Mouse (Mus musculus) ES-E14 (cell line): ENCODE measurements around the gene Pygo1.

Experiments
- CHD2 ChIP-seq: IDR thresholded peaks from 2 replicates; pipeline ENCODE4 v1.6.1; 2014; ENCODE audit warnings: mild to moderate bottlenecking, low read depth, low read length, inconsistent platforms
- HCFC1 ChIP-seq: IDR thresholded peaks from 2 replicates; pipeline ENCODE4 v1.6.1; 2012; ENCODE audit warnings: low read length, inconsistent platforms, borderline replicate concordance; ENCODE audit not compliant: insufficient read depth
- MAFK ChIP-seq: IDR thresholded peaks from 2 replicates; pipeline ENCODE4 v1.6.1; 2014; ENCODE audit warnings: mild to moderate bottlenecking, low read depth, low read length, inconsistent platforms; ENCODE audit not compliant: insufficient read depth
- ZC3H11A ChIP-seq: IDR thresholded peaks from 2 replicates; pipeline ENCODE4 v1.6.1; 2012; ENCODE audit warnings: low read depth, mild to moderate bottlenecking, inconsistent platforms, low read length, borderline replicate concordance
- ZNF384 ChIP-seq: IDR thresholded peaks from 2 replicates; pipeline ENCODE4 v1.6.1; 2012; ENCODE audit warnings: low read depth, low read length, inconsistent platforms

DNA sequence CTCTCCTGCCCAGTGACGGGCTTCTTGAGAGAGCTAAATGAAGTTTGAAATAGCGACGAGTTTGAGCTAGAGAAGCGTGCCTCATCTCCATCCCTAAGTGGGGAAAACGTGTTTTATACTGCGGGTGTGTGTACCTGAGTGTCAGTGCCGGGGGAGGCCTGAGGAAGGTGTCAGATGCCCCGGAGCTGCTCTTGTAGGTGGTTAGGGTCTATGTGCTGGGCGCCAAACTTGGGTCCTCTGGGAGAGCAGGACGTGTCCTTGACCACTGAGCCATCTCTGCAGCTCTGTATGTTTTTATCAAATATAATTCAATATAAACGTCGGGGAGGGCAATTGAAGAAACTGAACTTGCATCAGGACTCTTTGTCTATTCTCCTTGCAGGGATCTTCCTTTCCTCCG, 18.8 kb downstream of the Pygo1 start:
- no peak for TF ChIP-seq ZNF384
- no peak for TF ChIP-seq ZC3H11A
- TF ChIP-seq MAFK = no peak
- no peak for TF ChIP-seq CHD2
- no peak for TF ChIP-seq HCFC1
